Mouse (Mus musculus) right cerebral cortex, adult 18-20 months (tissue): ENCODE data around the gene Zscan2.

Experiments
- DNase-seq: peaks from one replicate; pipeline ENCODE4 v3.0.0; 2022; ENCODE audit warnings: mixed read lengths

The Zscan2 gene

GRCm38 (mm10) chr7:80888595-80888994 lies 27.9 kb downstream of the Zscan2 start:
- DNase-seq: no peak

DNA sequence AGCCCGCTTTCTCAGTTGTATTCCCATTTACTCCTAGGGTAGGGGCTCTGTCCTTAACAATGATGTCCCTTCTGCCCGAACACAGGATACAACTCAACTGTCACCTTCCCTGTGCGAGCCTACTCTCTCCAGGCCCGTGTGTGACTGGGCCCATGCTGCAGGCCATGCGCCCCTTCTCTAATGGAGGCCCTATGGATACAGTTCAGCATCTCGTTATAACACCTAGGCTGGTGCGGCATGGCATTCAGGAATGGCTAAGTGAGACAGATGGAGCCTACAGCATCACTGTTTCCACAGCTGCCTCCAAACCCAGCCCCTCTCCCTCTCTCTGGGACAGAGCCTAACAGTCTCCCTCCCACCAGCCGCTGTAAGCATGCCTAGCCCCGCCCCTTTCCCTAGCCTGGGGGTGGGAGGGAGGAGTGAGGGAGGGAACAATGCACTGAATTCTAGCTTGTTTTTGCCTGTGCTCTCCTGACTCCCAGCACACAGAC lies 28.3 kb downstream of the Zscan2 start:
- peak; percentile 51 for DNase-seq

GRCm38 (mm10) chr7:80889841-80890241 lies 29.1 kb downstream of the Zscan2 start:
- DNase-seq: no peak

DNA sequence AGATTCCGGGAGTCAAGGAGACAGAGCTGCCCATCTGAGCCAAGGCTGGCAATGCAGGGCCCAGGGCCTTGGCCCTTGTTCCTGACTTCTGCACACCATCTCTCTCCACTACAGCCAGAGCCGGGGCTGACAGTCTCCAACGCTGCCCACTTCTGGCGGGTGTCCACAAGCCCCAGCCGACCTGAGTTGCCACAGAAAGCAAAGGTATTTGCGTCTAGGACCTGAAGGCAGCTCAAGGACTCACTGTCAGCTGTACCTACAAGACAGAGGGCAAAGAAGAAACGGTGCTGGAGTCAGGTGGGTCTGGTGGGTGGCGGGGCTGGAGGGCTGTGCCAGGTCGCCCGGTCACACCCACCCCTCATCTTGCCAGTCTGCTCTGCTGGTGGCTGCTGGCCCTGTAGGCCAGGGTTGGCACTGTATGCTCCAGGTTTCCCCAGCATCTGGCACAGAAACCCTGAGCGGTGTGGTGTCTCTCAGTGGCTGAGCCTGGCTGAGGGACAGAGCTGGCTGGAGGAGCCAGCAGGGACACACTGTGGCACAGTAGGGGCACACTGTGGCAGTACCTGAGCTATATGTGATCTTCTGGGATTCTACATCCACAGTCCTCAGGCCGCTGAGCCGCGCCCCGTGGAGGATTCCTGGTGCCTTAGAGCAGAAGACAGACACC lies 32.5 kb downstream of the Zscan2 start:
- DNase-seq: no peak

DNA sequence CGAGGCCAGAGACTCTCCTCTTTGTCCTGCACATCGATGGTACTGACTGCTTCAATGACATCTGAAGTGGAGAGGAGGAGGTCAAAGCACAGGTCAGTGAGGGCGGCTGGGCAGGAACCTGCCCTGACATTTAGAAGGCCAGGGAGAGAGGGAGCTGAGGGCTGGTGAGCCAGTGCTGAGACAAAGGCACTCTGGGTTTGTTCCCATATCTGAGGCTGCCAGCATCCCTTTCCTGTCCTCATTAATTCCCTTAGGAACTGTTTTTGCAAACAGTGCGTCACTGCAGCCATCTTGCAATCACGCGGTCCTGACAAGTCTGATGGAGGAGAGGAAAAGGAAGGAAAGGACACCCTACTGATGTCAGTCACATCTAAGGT lies 33.0 kb downstream of the Zscan2 start:
- DNase-seq: no peak

GRCm38 (mm10) chr7:80894196-80894595 lies 33.5 kb downstream of the Zscan2 start:
- no peak for DNase-seq

GRCm38 (mm10) chr7:80894815-80895519 lies 34.2 kb downstream of the Zscan2 start:
- DNase-seq: no peak

DNA sequence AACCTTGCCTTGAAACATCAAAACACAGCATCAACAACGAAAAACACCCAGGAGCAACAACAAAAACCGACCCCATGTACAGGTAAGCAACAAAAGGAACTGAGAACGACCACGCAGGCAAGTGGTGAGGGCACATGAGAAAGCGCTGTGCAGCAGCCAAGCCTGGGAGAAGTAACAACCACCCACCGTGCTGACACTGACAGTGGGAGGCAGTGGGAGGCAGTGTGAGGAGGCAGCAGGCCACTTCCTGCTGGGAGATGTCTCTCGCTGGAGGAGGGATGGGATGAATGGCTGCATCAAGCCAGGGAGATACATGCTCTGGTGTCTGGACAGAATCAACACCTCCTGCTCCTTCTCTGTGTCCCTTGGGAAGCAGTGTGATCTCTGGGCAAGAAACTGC lies 36.4 kb downstream of the Zscan2 start:
- peak; percentile 57 for DNase-seq

GRCm38 (mm10) chr7:80897721-80898120 lies 37.0 kb downstream of the Zscan2 start:
- DNase-seq: no peak

- DNase-seq: peak; percentile 92
Observed at GRCm38 (mm10) chr7:80900944-80901501, 40.3 kb downstream of the Zscan2 start, which contains the start of gene Wdr73. Wdr73 (minus strand) TSS chr7:80901269.

GRCm38 (mm10) chr7:80901541-80902274 lies 41.0 kb downstream of the Zscan2 start:
- no peak for DNase-seq

DNA sequence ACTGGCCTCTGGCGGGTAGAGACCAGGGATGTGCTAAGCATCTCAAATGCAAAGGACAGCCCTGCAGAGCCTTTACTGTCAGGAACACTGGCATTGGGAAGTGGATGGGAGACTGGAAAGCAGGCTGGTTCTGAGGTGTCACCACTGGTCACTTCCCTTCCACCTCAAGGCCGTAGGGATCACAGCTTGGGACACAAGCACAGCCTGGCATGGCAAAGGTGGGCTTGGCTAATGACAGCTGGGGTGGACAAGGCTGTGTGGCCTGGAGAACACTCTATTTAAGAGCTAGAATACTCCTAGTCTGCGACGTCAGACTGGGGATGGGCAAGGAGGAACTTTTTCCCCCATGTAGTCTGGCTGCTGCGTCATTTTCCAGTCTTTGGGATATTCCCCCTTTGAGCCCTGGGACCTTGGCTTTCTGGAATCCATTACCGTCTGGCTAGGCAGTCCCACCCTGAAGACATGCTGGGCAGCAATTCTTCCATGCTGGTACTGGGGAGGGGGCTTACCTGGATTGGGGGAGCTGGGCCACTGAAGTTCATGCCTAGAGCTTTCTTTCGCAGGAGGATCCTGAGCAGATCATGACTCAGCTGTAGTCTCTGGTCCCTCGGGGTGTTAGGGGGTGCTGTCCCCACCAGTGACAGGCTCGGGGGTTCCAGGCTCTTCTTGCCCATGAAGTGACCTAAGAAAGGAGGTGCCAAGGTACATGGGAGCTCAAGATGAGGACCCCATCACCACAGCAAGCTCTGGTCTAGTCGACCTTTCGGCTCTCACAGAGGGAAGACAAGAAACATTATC lies 43.1 kb downstream of the Zscan2 start:
- no peak for DNase-seq

DNA sequence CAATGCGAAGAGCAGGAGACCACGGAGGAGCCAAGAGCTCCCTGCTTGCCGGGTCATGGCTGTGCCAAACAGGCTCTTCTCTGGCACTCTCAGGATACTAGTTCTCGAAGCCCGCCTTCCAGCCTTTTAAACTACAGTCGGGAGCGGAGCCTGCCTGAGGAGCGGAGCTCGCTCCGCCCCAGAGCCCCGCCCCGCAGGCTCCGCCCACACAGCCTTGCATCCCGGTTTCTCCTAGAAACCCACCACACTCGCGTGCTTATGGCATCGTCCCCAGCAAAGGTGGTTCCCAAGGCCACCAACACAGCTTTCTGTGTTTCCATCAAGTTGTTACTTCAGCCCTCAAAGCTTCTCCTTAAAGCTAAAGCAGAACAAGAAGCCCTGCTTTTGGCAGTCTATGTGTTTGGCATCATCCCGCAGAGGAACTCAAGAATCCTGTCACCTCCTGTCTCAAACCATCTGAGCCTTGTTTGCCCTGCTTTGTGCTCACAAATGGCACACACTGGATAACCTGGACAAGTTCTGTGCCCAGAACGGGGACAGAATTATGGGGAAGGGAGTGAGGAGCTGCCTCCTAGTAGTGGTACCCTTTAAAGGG lies 44.3 kb downstream of the Zscan2 start, which contains the start of gene Nmb:
TSS of gene Nmb (minus strand) at position 156 of the 595 bp plus-strand sequence.
- DNase-seq: peak; percentile 67

- no peak for DNase-seq
Observed at GRCm38 (mm10) chr7:80911053-80911452, 50.3 kb downstream of the Zscan2 start.

- DNase-seq: no peak
Observed at GRCm38 (mm10) chr7:80912496-80912895, 51.8 kb downstream of the Zscan2 start.

- no peak for DNase-seq
Observed at GRCm38 (mm10) chr7:80917916-80918465, 57.3 kb downstream of the Zscan2 start.

DNA sequence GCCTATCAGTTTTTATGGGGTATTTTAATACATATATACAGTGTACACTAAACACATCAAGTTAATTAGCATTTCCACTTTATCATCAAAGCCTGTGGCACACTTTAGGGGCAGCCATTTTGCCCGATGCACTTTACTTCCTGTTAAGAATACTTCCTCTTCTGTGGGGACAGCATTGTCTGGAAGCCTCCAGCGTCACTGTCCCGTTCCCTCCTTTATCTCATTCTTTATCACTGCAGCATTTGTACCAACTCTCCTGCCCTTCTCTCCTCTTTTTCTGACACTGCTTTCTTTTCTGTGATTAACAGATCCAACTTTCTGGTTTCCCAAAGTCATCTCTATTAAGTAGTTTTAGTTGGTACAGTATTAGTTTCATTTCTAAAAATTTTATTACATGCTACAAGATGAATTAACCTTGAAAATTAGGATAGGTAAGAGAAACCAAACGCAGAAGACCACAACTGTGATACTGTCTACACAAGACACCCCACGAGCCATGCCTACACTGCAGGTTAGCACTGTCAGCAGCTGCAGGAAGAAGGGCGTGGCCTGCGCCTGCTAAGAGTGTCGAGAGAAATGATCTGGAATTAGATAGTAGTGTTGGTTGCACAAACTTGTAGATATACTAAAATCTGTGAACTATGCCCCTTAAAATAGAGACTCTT lies 58.4 kb downstream of the Zscan2 start:
- DNase-seq: no peak

- DNase-seq: no peak
Observed at GRCm38 (mm10) chr7:80919647-80920008, 58.9 kb downstream of the Zscan2 start.

GRCm38 (mm10) chr7:80923165-80923564 lies 62.4 kb downstream of the Zscan2 start:
- DNase-seq: no peak
